Mouse (Mus musculus) kidney, adult 2 months (tissue): ENCODE measurements around the gene Adgrl1. TPM values are rescaled to one million over a fixed set of nuclear protein-coding genes. Genes with fewer than 3 reads are reported as not detected.

Source experiments
- DNase-seq: peaks from one replicate; pipeline ENCODE4 v3.0.0; 2021
- H3K27ac ChIP-seq: fragments of 200-500 bp; 2 replicates; pipeline ENCODE4 v1.5.1; 2012; ENCODE audit warnings: low read depth, low read length, control low read depth, inconsistent platforms; ENCODE audit not compliant: insufficient read depth
- H3K27me3 ChIP-seq: fragments of 200-500 bp; replicated peaks from 2 replicates; pipeline ENCODE4 v1.6.1; 2012; ENCODE audit warnings: mild to moderate bottlenecking, moderate library complexity, low read length, inconsistent platforms; ENCODE audit not compliant: control insufficient read depth, insufficient read depth
- H3K36me3 ChIP-seq: fragments of 200-500 bp; 2 replicates; pipeline ENCODE4 v1.6.1; 2012; ENCODE audit warnings: mild to moderate bottlenecking, moderate library complexity, low read length, inconsistent platforms; ENCODE audit not compliant: control insufficient read depth, insufficient read depth
- H3K4me1 ChIP-seq: fragments of 200-500 bp; 2 replicates; pipeline ENCODE4 v1.6.1; 2011; ENCODE audit warnings: low read length; ENCODE audit not compliant: control insufficient read depth, insufficient read depth
- H3K4me3 ChIP-seq: fragments of 200-500 bp; 2 replicates; pipeline ENCODE4 v1.5.1; 2011; ENCODE audit warnings: mild to moderate bottlenecking, low read depth, low read length, control low read depth; ENCODE audit not compliant: insufficient read depth
- CTCF ChIP-seq: fragments of 200-500 bp; conservative IDR thresholded peaks from 2 replicates; pipeline ENCODE4 v1.5.1; 2011; ENCODE audit warnings: low read depth, mild to moderate bottlenecking, control low read depth, low read length, moderate library complexity, mixed read lengths; ENCODE audit not compliant: insufficient read depth, insufficient read length
- POLR2A ChIP-seq: fragments of 200-500 bp; IDR thresholded peaks from one replicate; pipeline ENCODE4 v1.6.1; 2011; ENCODE audit warnings: low read depth, low read length, control low read depth
- WGBS: fragments of 180-500 bp; shearing (Covaris S2); methylation state at CpG from one replicate; pipeline ENCODE4 v1.1.7; 2018; 5-methylcytosine and 5-hydroxymethylcytosine counted together
- polyA plus RNA-seq: library from polyadenylated mRNA; depleted of rRNA; stranded (reverse); fragments of >200 nt; gene quantifications from 2 replicates; pipeline ENCODE4 v1.2.3, GENCODE M21; 2012

The Adgrl1 gene
- polyA plus RNA-seq, 1 experiment: 28.7 TPM

GRCm38 (mm10) chr8:83896461-83896860, 3.4 kb upstream of the Adgrl1 start:
- H3K36me3 ChIP-seq: no peaks in the 10 kb centered on the region
- H3K4me1 ChIP-seq: no peaks in the 10 kb centered on the region
- WGBS: 89% methylated on average over 7 of the region's 7 CpGs
- H3K4me3 ChIP-seq: no peak overlapping the region
- H3K27me3 ChIP-seq: no peaks in the 10 kb centered on the region
- DNase-seq: no peak
- TF ChIP-seq CTCF (no peak), POLR2A (no peak)
- H3K27ac ChIP-seq: no peak overlapping the region

GRCm38 (mm10) chr8:83897211-83897610, 2.7 kb upstream of the Adgrl1 start:
- no peak overlapping the region for H3K4me3 ChIP-seq
- no peak overlapping the region for H3K27ac ChIP-seq
- H3K4me1 ChIP-seq: no peaks in the 10 kb centered on the region
- 11% methylated on average over 26 of the region's 26 CpGs for WGBS
- no peaks in the 10 kb centered on the region for H3K36me3 ChIP-seq
- no peak for TF ChIP-seq POLR2A
- TF ChIP-seq CTCF: peak; percentile 45
- no peaks in the 10 kb centered on the region for H3K27me3 ChIP-seq
- peak; percentile 43 for DNase-seq

- DNase-seq: peak; percentile 47
- no peak overlapping the region for H3K4me3 ChIP-seq
- H3K27ac ChIP-seq: no peak overlapping the region
- TF ChIP-seq POLR2A (no peak), CTCF (no peak)
- H3K36me3 ChIP-seq: no peaks in the 10 kb centered on the region
- H3K4me1 ChIP-seq: no peaks in the 10 kb centered on the region
- H3K27me3 ChIP-seq: no peaks in the 10 kb centered on the region
- 13% methylated on average over 10 of the region's 10 CpGs for WGBS
Observed at GRCm38 (mm10) chr8:83898456-83898855, 1.4 kb upstream of the Adgrl1 start.

- peak; percentile 70 for DNase-seq
- WGBS: 1% methylated on average over 13 of the region's 13 CpGs
Observed at GRCm38 (mm10) chr8:83898985-83899362, 931 bp upstream of the Adgrl1 start.

GRCm38 (mm10) chr8:83900266-83900956, 506 bp downstream of the Adgrl1 start:
- WGBS: 3% methylated on average over 71 of the region's 100 CpGs
- TF ChIP-seq CTCF: no peak
- no peak for TF ChIP-seq POLR2A

More at GRCm38 (mm10) chr8:83898985-83899362, 931 bp upstream of the Adgrl1 start:
- Histone ChIP-seq H3K4me3 (peak overlapping the region; percentile 89; the same call in 1 of the 2 replicates), H3K4me1 (no peaks in the 10 kb centered on the region), H3K36me3 (no peaks in the 10 kb centered on the region), H3K27ac (no peak overlapping the region), H3K27me3 (no peaks in the 10 kb centered on the region)
- TF ChIP-seq POLR2A (no peak), CTCF (no peak)

GRCm38 (mm10) chr8:83900957-83901270, 1.0 kb downstream of the Adgrl1 start:
- Histone ChIP-seq H3K27me3 (no peaks in the 10 kb centered on the region), H3K4me3 (peak overlapping the region; percentile 89), H3K36me3 (no peaks in the 10 kb centered on the region), H3K27ac (no peak overlapping the region), H3K4me1 (no peaks in the 10 kb centered on the region)
- TF ChIP-seq CTCF (no peak), POLR2A (no peak)
- no peak for DNase-seq
- under 1% methylated on average over 39 of the region's 40 CpGs for WGBS

More at GRCm38 (mm10) chr8:83900266-83900956, 506 bp downstream of the Adgrl1 start:
- no peaks in the 10 kb centered on the region for H3K4me1 ChIP-seq
- H3K27ac ChIP-seq: no peak overlapping the region; the same call in 1 of the 2 replicates
- H3K4me3 ChIP-seq: peak overlapping the region; percentile 89
- H3K36me3 ChIP-seq: no peaks in the 10 kb centered on the region
- DNase-seq: no peak
- H3K27me3 ChIP-seq: no peaks in the 10 kb centered on the region

GRCm38 (mm10) chr8:83901566-83902485, 1.9 kb downstream of the Adgrl1 start:
- no peaks in the 10 kb centered on the region for H3K36me3 ChIP-seq
- no peaks in the 10 kb centered on the region for H3K4me1 ChIP-seq
- peak overlapping the region; percentile 89; the same call in 1 of the 2 replicates for H3K4me3 ChIP-seq
- WGBS: 34% methylated on average over 14 of the region's 14 CpGs
- no peaks in the 10 kb centered on the region for H3K27me3 ChIP-seq
- H3K27ac ChIP-seq: no peak overlapping the region
- TF ChIP-seq POLR2A: no peak
- TF ChIP-seq CTCF: no peak
- DNase-seq: no peak
